Mouse (Mus musculus) forebrain, embryonic 15.5 days (tissue): Measurements from ENCODE around the gene Ston2. TPM values are rescaled to one million over a fixed set of nuclear protein-coding genes. Genes with fewer than 3 reads are reported as not detected.

Experiments used
- ATAC-seq: fragments of 200-750 bp; cut with Nextera tagmentation; replicated peaks from 2 replicates; pipeline ENCODE4 v1.8.0; 2017; ENCODE audit warnings: mild to moderate bottlenecking, moderate TSS enrichment, moderate library complexity
- H3K27ac ChIP-seq: fragments of 300-500 bp; sonication (generic); replicated peaks from 2 replicates; pipeline ENCODE4 v1.5.1; 2015; ENCODE audit warnings: mild to moderate bottlenecking, inconsistent platforms
- H3K27me3 ChIP-seq: fragments of 300-500 bp; sonication (generic); 2 replicates; pipeline ENCODE4 v1.6.1; 2015; ENCODE audit warnings: inconsistent platforms
- H3K36me3 ChIP-seq: fragments of 300-500 bp; sonication (generic); 2 replicates; pipeline ENCODE4 v1.6.1; 2015; ENCODE audit warnings: mild to moderate bottlenecking, inconsistent platforms
- H3K4me1 ChIP-seq: fragments of 300-500 bp; sonication (generic); 2 replicates; pipeline ENCODE4 v1.6.1; 2015; ENCODE audit warnings: inconsistent platforms
- H3K4me2 ChIP-seq: fragments of 300-500 bp; sonication (generic); replicated peaks from 2 replicates; pipeline ENCODE4 v1.6.1; 2015; ENCODE audit warnings: mild to moderate bottlenecking, inconsistent platforms
- H3K4me3 ChIP-seq: fragments of 300-500 bp; sonication (generic); 2 replicates; pipeline ENCODE4 v1.5.1; 2015; ENCODE audit warnings: mild to moderate bottlenecking, inconsistent platforms
- H3K9ac ChIP-seq: fragments of 300-500 bp; sonication (generic); replicated peaks from 2 replicates; pipeline ENCODE4 v1.6.1; 2015; ENCODE audit warnings: mild to moderate bottlenecking, inconsistent platforms
- H3K9me3 ChIP-seq: fragments of 300-500 bp; sonication (generic); 2 replicates; pipeline ENCODE4 v1.6.1; 2016; ENCODE audit warnings: inconsistent platforms
- WGBS: fragments of 180-500 bp; shearing (Covaris S2); methylation state at CpG from one replicate; pipeline ENCODE4 v1.1.7; 2015; ENCODE audit warnings: mixed read lengths; 5-methylcytosine and 5-hydroxymethylcytosine counted together
- polyA plus RNA-seq: library from polyadenylated mRNA; unstranded; fragments of >200 nt; fragmentation: Nextera tagmentation; extraction: Ambion mirVana; gene quantifications from 2 replicates; pipeline ENCODE4 v1.2.1, GENCODE M21; 2015

Gene Ston2
- 6.2 and 7.5 TPM in 2 replicates for polyA plus RNA-seq

DNA sequence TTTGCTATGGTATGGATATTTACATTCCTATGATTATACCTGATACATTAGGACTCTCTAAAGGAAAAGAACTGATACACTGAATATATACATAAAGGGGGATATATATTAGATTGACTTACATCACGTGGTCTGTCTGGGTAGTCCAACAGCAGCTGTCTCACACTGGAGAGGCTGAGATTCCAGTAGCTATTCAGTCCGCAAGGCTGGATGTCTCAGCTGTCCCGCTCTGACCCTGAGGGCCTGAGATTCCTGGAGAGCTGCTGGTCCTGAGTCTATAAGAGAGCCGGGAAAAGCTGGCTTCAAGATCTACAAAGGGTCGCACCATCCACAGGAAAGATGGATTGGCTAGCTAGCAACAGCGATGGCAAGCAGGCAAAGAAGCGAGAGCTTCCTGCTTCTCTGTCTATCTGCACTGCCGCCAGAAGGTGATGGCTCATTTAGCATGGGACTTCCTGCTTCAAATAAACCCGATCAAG is at the start of gene Ston2:
Gene Ston2 (minus strand): TSS at position 429 of the 479 bp plus-strand sequence.
- Histone ChIP-seq H3K27ac (no peak within 1 kb of the TSS), H3K4me2 (no peak within 1 kb of the TSS), H3K36me3 (no peaks in the 10 kb centered on the region), H3K9me3 (no peaks in the 10 kb centered on the region), H3K27me3 (no peaks in the 10 kb centered on the region), H3K4me3 (no peak within 1 kb of the TSS), H3K9ac (no peak within 1 kb of the TSS), H3K4me1 (no peaks in the 10 kb centered on the region)
- 88% methylated on average over 9 of the region's 9 CpGs for WGBS
- no peak for ATAC-seq

DNA sequence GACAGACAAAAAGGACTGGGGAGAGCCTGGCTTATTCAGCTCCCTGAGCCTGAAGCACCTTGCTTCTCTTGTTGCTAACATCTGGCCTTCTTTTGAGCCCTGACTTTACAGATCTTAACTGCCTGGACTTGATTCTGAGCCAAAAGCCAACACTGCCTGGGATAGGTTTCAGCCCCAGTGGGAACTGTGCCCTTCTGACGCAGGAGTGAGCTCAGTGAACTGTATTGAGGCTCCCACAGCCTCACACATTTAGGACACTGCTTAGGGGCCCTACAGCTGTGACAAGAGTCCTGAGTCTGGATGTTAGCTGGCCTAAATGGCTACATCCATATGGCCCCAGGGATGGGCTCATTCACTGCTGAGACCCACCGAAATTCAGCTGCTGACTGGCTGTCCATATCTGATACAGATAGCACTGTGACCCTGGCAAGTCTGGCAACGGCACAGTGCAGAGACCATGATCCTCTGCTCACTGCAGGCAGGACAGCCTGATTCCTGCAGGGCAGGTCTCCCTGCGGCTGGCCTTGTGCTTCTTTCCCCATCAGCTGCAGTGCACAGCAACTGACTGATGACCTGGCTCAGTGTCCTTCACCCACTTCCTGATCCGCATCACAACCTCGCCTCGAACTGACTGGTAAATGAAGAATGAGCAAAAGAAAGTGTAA is 49.3 kb upstream of the Ston2 start:
- H3K36me3 ChIP-seq, result peaks cover 83% of the 10 kb centered on the region
- H3K4me3 ChIP-seq, result no peak overlapping the region
- H3K9me3 ChIP-seq, result no peaks in the 10 kb centered on the region
- no peaks in the 10 kb centered on the region for H3K4me1 ChIP-seq
- ATAC-seq, result no peak
- no peaks in the 10 kb centered on the region for H3K27me3 ChIP-seq
- WGBS, result 87% methylated on average over 7 of the region's 7 CpGs
- no peak overlapping the region for H3K9ac ChIP-seq
- no peak overlapping the region for H3K27ac ChIP-seq
- no peak overlapping the region for H3K4me2 ChIP-seq

DNA sequence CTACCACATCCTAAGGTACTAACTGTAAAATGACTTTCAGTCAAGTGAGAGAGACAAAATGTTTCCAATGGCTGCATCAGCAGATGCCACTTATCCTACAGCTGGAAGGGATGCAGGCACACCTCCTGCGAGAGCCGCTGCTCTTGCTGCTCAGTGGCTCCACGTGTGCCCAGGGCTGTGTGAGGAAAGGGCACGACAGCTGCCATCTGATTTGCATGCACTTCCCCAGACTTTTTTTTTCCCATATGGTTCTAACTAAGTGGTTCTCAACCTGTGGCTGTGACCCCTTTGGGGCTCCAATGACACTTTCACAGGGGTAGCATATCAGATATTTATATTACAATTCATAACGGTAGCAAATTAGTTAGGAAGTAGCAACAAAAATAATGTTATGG is 45.7 kb upstream of the Ston2 start:
- Histone ChIP-seq H3K4me1 (no peaks in the 10 kb centered on the region), H3K4me3 (no peak overlapping the region), H3K9me3 (no peaks in the 10 kb centered on the region), H3K27me3 (no peaks in the 10 kb centered on the region), H3K4me2 (no peak overlapping the region), H3K27ac (no peak overlapping the region), H3K36me3 (peaks cover 81% of the 10 kb centered on the region), H3K9ac (no peak overlapping the region)
- 77% methylated on average over 5 of the region's 5 CpGs for WGBS
- ATAC-seq, result no peak

DNA sequence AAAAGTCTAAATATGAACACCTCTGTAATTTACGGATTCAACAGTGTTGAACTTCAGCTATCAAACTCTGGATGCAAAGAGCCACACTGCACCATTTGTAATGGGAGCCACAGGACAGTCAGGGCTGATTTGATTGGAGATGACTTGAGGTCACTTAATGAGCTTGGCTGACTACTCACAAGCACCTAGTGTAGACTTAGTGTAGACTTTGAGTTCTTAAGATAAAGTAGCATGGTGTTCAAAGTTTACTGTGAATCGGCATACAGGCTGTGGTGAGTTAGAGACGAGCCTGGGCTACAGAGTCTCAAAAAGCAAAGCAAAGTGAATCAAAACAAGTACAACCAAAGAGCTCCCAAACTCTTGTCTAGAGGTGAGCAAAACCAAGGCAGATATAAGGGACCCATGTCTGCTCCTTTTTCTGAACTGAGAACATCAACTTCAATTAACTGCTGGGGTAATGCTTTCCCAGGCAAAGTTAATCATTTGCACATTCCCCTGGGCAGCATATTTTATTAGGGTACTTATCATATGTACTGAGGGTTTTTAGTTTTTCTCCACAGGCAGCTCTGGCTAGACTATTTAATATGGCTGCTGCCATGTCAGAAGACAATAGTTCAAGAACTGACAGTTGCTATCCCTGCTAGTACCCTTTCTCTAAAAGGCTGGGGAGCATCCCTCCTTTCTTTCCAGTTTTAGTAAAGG is 45.2 kb upstream of the Ston2 start:
- Histone ChIP-seq H3K4me3 (no peak overlapping the region), H3K27ac (no peak overlapping the region), H3K27me3 (no peaks in the 10 kb centered on the region), H3K4me2 (no peak overlapping the region), H3K9me3 (no peaks in the 10 kb centered on the region), H3K9ac (no peak overlapping the region), H3K4me1 (no peaks in the 10 kb centered on the region), H3K36me3 (peaks cover 76% of the 10 kb centered on the region)
- no peak for ATAC-seq
- 95% methylated on average over 3 of the region's 3 CpGs for WGBS

DNA sequence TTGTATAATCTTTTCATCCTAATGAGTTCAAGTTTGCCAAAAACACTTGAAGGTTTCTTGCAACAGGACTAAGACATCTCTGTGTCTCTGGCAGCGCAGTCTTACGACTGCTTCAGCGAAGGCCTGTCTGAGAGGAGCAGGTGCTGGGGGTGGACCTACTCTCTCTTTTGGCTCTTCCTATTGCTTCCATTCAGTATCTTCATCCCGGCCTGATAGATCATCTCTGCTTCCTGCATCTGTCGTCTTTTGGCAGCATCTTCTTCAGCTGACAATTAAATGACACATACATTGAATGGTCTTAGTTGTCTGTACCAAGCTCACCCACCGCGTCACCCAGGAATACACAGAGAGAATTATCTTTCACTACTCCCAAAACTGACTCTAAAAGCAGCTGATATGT is 43.2 kb upstream of the Ston2 start:
- H3K36me3 ChIP-seq, result peaks cover 70% of the 10 kb centered on the region
- 72% methylated on average over 7 of the region's 7 CpGs for WGBS

DNA sequence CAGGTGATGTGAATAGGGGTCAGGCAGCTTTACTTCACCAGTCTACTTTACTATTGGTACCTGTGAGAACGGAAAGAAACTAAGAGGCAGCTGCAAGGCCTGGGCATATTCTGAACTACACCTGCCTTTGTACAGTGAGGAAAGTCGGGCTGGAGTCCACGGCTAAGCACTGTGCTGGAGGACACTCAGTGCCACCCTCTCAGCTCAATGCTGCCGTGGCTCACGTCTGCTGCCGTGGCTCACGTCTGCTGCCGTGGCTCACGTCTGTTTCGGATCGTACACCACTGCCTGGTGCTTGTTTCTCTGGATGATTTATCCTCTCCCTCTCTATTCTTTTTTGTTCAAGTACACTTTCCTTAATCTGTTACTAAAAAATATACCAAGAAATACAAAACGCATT is 32.3 kb upstream of the Ston2 start:
- H3K4me3 ChIP-seq, result no peak overlapping the region
- H3K27ac ChIP-seq, result no peak overlapping the region
- H3K9me3 ChIP-seq, result no peaks in the 10 kb centered on the region
- 94% methylated on average over 12 of the region's 12 CpGs for WGBS
- H3K36me3 ChIP-seq, result peaks cover 78% of the 10 kb centered on the region
- no peaks in the 10 kb centered on the region for H3K4me1 ChIP-seq
- no peak for ATAC-seq
- no peak overlapping the region for H3K4me2 ChIP-seq
- H3K9ac ChIP-seq, result no peak overlapping the region
- no peaks in the 10 kb centered on the region for H3K27me3 ChIP-seq

More for the DNA sequence above, 43.2 kb upstream of the Ston2 start:
- Histone ChIP-seq H3K9ac (no peak overlapping the region), H3K4me2 (no peak overlapping the region), H3K27ac (no peak overlapping the region), H3K27me3 (no peaks in the 10 kb centered on the region), H3K4me3 (no peak overlapping the region), H3K9me3 (no peaks in the 10 kb centered on the region), H3K4me1 (no peaks in the 10 kb centered on the region)
- ATAC-seq, result no peak

DNA sequence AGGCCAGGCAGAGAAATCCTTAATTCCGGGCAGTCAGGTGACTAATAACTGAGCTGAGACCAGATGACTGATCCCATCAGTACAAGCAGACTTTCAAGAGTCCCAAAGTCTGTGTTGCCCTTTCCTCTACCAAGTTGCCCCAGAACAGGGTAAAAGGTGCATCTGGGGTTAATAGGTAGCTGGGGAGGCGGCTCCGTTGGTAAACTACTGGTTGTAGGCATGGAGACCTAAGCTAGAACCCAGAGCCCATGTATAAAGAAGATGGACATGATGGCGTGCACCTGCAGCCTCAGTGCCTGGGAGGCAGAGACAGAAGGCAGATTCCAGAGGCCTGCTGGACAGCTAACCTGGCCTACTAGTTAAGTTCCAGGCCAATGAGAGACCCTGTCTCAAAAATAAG is 30.5 kb upstream of the Ston2 start:
- Histone ChIP-seq H3K4me1 (no peaks in the 10 kb centered on the region), H3K27me3 (no peaks in the 10 kb centered on the region), H3K4me3 (no peak overlapping the region), H3K9ac (no peak overlapping the region), H3K4me2 (no peak overlapping the region), H3K9me3 (no peaks in the 10 kb centered on the region), H3K36me3 (peaks cover 80% of the 10 kb centered on the region), H3K27ac (no peak overlapping the region)
- no peak for ATAC-seq
- WGBS, result 93% methylated on average over 4 of the region's 4 CpGs

DNA sequence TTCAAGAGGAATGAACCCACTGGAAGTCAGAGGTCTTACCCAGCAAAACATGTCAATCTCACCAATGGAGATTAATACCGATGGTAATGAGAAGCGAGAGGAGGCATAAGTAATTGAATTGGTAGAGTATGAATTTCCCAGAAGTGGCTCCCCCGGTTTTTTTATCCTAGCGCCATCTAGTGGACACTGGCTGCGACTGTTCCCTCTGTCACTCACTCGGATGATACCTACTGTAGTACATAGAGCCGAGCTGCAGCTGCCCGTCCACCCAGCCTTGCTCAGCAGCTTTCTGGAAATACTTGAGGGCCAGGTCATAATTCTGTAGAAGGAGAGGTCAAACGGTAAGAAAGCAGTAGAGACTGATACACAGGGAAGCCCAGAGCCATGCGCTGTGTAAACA is 27.8 kb upstream of the Ston2 start:
- Histone ChIP-seq H3K4me3 (no peak overlapping the region), H3K4me1 (no peaks in the 10 kb centered on the region), H3K4me2 (no peak overlapping the region), H3K27me3 (no peaks in the 10 kb centered on the region), H3K9ac (no peak overlapping the region), H3K27ac (no peak overlapping the region), H3K9me3 (no peaks in the 10 kb centered on the region), H3K36me3 (peaks cover 82% of the 10 kb centered on the region)
- WGBS, result 21% methylated on average over 10 of the region's 10 CpGs
- peak; percentile 80 for ATAC-seq

DNA sequence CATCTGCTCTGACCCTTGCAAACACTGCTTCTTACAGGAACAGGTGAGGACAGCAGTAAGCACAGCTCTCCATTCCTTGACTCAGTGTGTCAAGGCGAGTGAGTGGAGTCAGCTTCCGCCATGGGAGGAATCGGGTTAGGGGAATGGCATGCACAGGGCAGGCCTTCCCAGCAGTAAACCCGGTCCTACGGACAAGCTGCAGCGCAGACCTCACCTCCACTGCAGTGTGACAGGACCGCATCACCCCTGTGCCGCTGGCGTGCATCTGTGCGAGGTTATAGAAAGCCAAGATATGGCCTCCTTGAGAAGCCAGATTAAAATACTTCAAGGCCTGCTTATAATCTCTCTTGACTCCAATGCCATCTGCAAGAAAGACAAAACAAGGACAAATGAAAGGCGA is 27.4 kb upstream of the Ston2 start:
- Histone ChIP-seq H3K4me1 (no peaks in the 10 kb centered on the region), H3K27ac (no peak overlapping the region), H3K9ac (no peak overlapping the region), H3K9me3 (no peaks in the 10 kb centered on the region), H3K36me3 (peaks cover 83% of the 10 kb centered on the region), H3K4me3 (no peak overlapping the region), H3K27me3 (no peaks in the 10 kb centered on the region), H3K4me2 (no peak overlapping the region)
- no peak; the same call in 1 of the 2 replicates for ATAC-seq
- WGBS, result 95% methylated on average over 11 of the region's 11 CpGs

DNA sequence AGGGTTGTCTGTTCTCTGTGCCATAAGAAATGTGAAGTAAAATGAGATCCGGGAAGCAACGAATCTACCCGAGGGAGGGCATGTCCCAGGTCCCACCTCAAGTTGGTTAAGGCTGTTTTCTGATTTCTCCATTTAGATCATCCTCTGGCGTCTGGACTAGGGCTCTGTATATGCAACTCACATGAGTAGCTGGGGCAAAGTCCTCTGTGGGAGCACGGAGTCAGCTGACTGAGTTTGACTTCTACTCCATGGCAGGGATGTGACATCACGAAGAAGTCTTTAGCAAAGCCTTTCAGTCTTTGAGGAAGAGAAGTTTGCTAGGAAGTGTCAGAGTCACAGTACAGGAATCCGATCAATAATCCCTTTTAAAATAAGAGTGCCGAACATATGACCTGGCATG is 20.7 kb upstream of the Ston2 start:
- H3K9me3 ChIP-seq, result no peaks in the 10 kb centered on the region
- H3K27me3 ChIP-seq, result no peaks in the 10 kb centered on the region
- ATAC-seq, result no peak
- no peak overlapping the region for H3K4me3 ChIP-seq
- H3K9ac ChIP-seq, result no peak overlapping the region
- WGBS, result 94% methylated on average over 8 of the region's 8 CpGs
- no peak overlapping the region for H3K4me2 ChIP-seq
- H3K27ac ChIP-seq, result no peak overlapping the region
- H3K36me3 ChIP-seq, result peaks cover 67% of the 10 kb centered on the region
- no peaks in the 10 kb centered on the region for H3K4me1 ChIP-seq

DNA sequence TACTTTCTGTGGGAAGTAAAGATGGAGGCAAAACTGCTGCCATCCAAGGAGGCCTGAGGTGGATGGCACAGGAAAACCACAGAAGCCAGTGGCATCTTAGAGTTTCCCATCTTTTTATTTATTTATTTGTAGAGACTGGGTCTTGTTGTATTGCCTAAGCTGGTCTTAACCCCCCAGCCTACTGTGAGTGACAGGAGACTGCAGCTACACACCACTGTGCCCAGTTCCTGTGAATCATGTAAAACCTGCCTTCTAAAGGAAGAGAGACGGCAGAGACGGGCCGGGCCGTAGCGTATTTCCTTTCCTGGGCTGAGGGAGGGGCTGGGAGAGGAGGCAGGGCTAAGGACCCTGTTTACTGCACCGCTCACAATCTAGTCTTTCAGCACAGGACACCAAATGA is 19.6 kb upstream of the Ston2 start:
- Histone ChIP-seq H3K4me2 (no peak overlapping the region), H3K9me3 (no peaks in the 10 kb centered on the region), H3K36me3 (peaks cover 56% of the 10 kb centered on the region), H3K27me3 (no peaks in the 10 kb centered on the region), H3K4me1 (no peaks in the 10 kb centered on the region), H3K4me3 (no peak overlapping the region), H3K9ac (no peak overlapping the region), H3K27ac (no peak overlapping the region)
- ATAC-seq, result no peak
- WGBS, result 80% methylated on average over 6 of the region's 6 CpGs

DNA sequence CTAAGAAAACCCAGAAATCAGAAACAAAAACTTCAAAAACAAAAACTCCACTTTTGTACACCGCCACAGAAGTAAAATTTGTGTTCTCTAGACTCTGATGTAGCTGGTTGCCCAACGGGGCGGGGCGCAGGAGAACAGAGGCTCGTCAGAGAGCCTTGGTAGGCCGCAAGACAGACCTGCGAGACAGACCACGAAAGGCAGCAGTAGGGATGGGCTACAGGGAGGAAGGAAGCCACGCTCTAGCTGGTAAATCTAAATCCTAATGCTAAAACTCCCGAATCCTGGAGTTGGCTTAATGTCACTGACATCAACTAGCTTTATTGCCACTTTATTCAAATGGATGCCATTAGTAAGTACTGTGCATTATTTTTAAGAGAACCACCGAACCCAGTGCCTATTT is 18.9 kb upstream of the Ston2 start:
- H3K4me3 ChIP-seq, result no peak overlapping the region
- no peak overlapping the region for H3K9ac ChIP-seq
- WGBS, result 89% methylated on average over 11 of the region's 11 CpGs
- ATAC-seq, result no peak
- no peak overlapping the region for H3K27ac ChIP-seq
- H3K27me3 ChIP-seq, result no peaks in the 10 kb centered on the region
- no peak overlapping the region for H3K4me2 ChIP-seq
- no peaks in the 10 kb centered on the region for H3K9me3 ChIP-seq
- H3K4me1 ChIP-seq, result no peaks in the 10 kb centered on the region
- peaks cover 49% of the 10 kb centered on the region for H3K36me3 ChIP-seq
